Mouse (Mus musculus) spleen, postnatal 10 days (tissue): Measurements from ENCODE around the gene Asxl1.

Experiments
- DNase-seq, 2 experiments: peaks; one replicate each; pipeline ENCODE4 v3.0.0; 2021 to 2022; ENCODE audit warnings: low spot score in 2 of 2

Gene Asxl1

DNA sequence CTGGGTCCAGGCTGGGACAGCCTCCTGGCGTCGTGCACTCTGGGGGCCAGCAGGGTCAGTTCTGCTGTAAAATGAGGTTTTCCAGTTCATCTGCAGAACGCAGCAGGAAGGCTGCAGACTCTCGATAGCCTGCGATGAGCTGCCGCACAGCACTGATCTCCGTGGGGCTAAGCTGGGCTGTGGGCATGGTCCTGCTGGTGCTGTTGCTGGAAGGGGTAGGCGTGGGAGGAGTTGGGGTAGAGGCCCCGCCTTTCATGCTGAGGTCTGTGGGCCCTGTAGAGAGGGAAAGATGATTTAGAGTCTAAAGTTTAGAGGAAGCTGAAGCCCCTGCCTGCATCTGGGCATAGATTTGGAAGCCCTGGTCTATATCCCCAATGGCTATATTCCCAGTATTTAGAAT lies 65.9 kb downstream of the Asxl1 start:
- no peak for DNase-seq

DNA sequence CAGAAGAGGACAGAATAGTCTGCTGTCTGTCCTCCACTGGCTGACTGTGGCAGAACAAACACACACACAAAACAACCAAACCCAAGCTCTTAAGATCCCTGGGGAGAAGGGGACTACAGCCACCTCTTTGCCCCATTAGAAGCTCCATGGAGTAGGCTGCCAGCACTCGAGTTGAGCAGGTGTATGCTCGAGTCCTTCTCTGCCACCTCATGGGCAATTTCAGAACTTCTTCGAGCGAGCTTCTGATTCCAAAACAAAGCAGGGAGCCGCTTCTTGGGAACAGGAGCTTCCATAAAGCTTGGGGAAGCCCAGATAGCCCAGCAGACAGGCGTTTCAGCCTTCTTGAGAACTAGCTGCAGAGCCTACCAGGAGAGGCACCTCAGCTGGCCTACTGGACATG lies 66.9 kb downstream of the Asxl1 start:
- no peak for DNase-seq

DNA sequence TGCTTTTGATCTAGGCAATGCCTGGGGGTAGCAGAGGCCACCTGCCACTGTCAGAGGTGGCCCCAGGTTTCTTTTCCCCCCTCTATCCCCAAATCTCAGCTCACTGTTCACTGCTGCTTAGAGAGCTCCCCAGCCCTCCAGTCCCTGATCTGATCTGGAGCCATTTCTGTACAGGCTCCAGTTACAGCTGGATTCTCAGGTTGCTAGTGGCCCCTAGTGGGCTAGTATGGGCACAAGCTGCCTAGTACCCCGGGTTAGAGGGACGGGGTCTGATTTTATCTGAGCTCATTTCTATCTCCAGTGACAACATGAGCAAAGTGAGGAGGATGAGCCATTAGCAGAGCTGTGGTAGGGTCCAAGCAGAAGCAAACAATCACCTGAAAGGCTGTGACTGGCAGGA lies 69.0 kb downstream of the Asxl1 start:
- DNase-seq = peak in 1 of 2 experiments; percentile 55

DNA sequence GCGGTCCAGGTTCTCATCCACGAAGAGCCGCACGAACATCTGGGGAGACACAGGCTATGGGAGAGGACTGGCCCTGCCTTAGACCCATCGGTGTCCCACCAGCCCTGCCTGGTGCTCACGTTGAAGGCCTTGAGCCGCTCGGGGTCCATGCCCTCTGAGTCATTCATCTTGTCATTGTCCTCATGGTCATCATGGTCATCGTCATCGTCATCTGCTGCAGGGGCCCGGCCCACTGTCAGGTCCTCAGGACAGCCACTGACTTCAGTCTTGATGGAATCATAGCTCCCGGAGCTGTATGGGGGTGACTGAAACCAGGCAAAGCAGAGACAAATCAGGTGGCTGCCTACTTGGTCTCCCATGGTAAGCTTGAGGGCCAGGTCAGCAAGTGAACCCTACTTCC lies 72.2 kb downstream of the Asxl1 start:
- DNase-seq = no peak

DNA sequence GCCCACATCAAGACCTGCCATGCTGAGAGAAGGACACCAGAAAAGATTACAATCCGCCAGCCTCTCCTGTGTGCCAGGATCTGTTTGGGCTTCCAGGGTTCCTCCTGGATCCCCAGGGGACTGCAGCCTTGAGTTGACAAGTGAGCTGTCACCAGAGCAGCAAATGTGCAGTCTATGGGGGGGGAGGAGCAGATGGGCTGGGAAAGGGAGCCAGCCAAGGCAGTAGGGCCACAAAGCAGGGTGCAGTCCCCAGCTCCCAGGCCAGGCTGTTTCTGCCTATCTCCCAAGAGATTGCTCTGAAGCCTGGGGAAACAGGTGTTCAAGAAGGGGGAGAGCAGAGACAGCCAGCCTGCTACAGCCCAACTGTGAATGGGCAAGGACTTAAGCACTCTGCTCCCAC lies 72.8 kb downstream of the Asxl1 start:
- no peak for DNase-seq

DNA sequence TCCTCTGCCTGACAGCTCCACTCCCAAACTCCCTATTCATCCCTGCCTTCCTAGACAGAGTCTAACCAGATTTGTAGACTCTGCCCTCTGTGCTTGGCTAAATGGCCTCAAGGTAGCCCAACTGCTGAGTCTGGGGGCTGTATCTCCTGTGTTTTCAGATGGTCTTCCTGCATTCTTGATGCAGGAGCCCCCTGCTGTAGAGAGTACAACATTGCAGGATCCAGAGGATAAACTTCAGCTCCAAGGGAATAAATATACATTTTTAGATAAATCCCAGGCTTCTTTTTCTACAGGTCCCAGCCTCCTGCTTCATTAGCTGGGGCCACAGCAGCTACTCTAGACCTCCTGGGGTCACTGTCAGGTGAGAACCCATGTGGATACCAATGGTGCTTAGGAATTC lies 75.6 kb downstream of the Asxl1 start:
- DNase-seq = no peak

DNA sequence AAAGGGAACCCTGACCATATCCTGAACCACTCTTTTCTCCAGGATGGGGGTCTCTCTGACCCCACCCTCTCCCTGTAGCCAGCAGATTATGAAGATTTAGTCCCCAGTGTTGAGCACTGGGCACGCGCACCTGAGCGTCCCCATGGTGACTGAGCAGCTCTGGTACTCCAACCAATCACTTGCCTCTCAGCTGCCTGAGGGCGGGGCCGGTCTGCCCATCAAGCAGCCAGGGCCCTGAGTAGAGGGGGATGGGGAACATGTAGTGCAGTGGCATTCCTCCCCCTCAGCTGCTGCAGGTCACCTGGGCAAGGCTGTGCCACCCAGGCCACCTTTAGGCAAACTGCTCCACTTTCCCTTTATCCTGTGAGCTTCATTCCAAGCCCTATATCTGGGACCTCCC lies 76.4 kb downstream of the Asxl1 start:
- no peak for DNase-seq

DNA sequence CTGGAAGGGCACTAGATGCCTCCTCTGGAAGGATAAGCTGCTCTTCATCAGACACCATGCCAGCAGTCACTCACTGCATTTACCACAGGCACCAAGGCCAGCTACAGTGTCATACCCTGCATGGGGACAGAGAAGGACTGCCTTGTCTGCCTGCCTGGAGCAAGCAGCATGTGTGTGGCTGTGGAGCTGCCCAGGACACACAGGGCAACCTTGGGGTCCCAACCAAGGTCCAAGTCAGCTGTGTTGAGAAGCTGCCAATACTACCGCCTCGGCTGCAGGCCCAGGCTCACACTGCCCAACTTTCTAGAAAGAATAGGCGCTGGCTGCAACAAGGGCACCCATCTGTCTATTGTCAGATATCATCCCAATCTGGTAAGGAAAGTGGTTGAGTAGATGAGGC lies 77.5 kb downstream of the Asxl1 start:
- DNase-seq = no peak

DNA sequence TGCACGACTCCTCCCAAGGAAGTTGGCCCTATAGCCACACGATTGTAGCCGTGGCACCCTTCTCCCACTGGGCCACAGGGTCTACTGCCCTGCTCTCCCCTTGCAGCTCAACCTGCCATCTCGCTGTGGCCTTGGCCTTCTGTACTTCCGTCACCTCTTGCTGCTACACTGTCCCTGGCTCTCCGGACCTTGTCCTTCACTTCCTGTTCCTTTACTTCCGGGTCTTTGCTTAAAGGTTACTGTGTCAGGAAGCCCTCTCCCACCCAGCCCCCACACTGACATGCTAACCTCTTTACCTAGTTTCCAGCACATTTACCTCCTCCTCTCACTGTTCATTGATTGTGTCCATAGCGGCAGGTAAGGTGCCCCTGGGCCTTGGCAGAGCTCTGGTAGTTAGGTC lies 78.9 kb downstream of the Asxl1 start:
- DNase-seq = no peak

DNA sequence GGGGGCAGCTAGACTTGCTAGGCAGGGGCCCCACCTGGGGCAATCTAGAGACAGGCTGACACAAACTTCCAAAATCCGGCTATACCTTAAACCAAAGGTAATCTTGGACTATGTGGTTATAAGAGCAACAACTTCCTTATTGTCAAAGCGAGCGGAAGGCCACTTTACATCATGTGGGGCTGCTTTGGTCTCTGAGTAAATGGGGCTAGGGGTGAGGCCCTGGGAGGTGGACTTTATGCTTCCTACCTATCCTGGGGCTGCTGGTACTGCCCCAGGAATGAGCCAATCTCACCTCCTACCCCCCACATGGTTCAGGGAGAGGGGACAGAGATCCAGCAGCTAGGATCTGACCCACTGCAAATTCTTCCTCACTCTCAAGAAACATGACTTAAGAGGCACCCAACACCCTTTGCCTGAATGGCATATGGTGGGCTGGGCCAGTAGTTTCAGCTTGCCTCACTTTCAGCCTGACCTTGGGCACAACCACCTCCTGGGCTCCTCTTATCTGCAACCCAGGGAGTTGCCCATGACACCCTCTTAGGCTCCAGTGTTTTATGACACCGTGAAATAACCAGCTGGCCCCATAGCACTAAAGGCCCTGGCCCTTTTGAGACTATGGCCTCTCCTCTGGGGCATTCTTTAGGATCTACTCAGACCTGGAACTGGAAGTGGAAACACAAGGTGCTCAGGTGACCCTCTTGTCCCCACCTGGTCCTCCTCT lies 79.7 kb downstream of the Asxl1 start:
- DNase-seq = no peak

DNA sequence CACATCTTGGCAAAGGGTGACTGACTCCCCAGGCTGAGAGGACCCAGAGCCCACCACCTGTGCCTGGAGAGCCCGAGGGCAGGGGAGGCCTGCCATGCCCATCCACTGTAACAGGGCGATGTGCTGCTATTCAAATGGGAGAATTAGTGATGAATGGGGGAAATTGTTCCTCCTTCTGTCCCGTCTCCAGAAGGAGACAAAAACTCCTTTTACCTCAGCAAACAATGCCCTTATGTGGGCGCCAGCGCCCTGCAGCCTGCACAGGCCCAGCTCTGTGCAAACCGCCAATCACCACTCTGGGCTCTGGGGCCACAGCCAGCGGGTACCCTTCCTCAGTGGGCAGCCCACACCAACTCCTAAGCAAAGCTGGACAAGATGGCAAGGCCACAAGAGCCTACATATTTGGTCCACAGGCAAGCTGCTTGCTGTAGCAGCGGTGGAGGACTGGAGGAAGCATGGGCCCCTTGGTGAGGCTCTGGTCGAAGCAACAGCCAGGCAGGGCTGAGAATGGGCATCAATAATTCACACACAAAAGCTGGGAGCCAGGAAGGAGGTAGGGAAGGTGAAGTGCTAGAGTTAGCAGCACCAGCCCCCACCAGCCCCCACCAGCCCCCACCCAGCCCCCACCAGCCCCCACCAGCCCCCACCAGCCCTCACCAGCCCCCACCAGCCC lies 80.5 kb downstream of the Asxl1 start:
- no peak for DNase-seq

DNA sequence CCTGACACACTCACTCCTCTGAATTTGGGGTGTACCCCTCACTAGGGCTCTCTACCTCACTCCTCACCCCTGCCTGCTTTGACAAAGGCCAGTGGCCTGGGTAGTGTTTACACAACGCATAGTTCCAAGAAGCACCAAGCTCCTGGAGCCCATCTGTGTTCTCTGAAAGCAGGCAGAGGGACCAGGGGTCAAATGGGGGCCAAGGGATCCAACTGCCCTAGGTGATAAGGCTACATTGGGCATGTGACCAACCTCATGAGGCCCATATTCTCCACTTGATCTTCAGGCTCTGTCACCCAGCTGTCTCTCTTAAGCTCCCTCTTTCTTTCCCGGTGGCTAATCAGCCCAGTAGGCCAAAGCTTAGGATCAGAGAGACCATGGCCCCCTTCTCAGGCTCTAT lies 81.3 kb downstream of the Asxl1 start:
- DNase-seq = no peak

DNA sequence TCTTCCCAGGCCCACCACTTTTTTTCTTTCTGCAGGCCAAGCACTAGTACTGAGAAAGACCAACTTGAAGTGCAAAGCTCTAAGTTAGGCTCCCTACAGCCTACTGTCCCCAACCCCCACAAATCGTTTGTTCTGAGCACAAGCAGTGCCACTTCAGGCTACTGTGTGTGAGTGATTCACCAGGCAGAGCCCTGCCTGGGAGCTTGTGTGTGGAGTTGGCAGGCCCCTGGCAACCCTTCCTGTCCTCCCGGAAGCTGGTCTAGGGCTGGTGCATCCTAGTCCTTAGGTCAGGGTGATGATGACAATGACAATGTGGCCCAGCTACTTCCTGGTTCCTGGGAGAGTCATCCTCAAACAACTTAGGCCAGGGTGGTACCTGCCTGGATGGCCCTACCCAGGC lies 82.9 kb downstream of the Asxl1 start:
- DNase-seq = no peak

DNA sequence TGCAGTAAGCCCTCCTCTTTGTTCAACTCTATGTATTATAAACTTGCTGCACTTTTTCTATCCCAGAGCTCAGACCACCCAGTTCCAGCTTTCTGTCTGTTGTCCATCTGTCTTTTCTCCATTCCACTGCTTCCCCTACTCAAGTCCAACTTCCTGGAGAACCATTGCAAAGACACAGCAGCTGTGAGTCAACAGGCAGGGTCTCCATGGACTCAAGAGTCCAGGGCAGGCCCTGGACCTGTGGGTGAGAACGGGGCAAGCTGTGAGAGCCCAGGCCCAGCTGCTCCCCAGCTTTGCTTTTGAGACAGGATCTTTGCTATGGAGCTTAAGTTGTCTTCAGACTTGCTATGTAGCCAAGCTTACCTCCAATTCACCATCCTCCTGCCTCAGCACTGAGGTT lies 84.9 kb downstream of the Asxl1 start:
- no peak for DNase-seq

DNA sequence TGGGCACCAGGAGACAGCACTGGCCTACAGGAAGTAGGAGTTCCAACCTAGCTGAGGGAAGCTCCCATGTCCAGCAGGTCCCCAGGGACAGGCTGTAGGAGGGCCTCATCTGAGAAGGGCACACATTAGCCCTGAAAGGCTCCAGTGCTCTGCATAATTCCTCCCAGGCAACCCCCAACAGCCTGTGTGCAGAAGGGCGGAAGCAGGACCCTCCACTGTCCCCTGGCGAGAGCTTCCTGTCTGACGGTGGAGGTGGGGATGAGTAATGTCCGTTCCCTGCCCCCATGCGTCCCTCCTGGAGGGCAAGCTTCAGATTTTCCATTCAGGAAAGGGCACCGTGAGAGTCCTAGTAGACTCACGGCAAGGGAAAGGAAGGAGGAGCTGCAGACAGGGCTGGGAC lies 86.9 kb downstream of the Asxl1 start:
- no peak for DNase-seq

DNA sequence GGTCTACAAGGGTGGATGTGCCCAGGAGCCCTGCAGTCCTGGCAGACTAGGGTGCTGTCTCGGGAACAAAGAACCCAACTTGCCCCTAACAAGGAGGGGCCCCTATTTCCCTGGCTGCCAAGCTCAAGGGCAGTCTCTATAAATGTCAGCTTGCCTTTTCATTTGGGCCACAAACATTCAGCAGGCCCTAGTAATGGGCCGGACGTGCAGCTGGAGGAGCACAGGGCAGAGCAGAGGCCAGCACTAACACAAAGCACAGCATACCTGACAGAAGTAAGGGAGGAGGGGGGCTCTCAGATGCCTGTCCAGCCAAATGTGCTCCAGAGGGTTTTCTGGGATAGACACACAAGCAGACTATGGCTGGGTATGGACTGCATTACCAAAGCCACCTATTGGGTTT lies 88.2 kb downstream of the Asxl1 start:
- DNase-seq = no peak

DNA sequence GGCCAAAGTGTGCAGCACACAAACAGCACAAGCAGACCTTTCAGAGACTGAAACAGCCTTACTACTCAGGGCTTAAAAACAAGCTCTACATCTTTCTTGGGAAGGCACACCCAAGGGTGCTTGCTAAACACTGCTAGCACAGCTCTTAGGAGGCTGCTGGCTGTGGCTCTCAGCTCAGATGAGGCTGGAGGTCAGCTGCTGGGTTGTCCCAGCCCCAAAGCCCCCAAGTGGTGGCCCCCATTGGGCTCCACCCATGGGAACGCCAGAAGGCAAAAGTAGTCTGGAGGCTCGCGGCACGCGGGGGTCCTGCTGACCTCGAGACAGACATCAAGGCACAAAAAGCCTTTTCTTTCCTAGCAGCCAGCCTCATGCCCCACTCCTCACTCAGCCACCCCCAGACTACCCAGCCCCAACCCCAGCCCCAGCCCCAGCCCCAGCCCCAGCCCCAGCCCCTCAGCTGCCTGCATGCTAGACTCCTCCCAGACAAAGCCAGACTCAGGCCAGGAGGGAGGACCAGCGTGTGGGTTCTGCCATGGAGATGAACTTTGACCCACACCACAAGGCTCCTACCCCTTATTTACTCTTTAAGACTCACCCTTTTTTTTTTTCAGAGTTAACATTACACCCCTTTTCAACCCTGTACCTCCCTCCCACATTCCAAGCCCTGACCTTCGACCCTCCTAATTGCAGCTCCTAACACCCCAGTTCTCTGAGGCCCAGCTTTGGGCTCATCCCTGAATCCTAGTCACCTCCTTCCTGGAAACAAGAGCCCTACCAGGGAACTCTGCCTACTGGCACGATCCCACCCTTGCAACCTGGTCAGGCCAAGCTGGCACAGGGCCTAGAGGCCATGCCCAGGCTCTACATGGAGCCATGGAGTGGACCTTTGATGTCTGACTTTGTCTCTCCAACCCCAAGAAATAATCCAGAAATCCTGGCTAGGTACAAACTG lies 89.5 kb downstream of the Asxl1 start:
- DNase-seq = no peak

DNA sequence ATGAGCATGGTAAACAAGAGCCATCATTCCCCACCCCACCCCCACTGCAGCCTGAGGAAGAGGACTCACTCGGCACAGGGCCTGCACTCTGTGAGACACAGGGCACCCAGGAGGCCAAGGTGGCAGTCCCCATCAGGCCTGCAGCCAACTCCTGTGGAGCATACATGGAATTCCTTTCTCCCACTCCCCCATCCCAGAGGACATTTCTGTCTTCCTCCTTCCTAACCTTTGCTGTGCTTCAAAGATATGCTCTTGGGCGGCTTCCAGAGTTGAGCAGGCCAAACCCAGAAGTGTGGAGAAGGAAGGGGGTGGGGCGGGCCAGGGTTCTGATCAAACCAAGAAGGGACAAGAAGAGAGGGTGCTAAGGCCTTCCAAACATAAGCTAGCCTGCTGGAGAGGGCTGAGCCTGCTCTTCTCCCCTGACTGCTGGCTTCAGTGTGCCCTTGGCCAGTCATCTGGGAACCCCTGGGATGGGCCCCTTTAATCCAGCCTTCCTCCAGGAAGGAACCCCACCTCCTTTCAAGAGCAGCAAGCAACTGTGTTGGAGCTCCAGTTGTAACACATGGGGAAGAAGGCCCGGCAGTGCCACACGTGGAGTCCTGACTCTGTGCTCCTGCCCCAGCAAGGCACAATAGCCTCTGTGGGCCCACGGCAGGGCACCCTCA lies 91.1 kb downstream of the Asxl1 start:
- no peak for DNase-seq

DNA sequence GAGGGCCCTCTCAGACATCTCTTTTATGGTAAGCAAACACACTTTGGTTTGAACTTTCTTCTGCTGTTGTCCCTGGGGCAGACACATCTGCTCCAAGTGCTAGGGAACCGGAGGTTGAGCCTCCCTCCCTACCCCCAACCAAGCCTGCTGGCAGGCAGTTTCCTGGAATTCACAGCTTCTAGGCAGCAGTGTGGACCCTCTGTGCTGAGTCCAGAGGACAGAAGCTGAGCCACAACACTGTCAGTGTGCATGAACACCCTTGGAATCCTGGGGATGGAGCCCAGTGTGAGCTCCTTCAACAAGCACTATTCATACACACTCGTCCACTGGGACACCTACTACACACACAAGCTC lies 91.7 kb downstream of the Asxl1 start:
- no peak for DNase-seq

DNA sequence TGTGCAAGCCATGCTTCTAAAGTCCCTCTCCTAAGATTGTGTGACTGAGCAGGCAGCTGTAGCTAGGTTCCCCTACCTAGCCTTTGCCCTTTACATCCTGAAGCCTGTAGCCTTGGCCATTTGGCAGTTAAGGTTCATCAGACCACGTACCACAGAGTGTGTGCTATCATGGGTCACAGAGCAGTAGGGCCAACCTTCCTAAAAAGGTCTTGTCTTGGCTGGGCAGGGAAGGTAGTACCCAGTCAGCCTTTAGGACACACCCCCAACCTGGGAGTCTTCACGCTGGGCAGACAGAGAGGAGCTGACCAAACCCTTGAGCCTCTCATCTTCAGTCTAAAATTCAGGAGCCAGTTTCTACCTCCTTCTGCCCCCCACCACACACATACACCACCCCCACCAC lies 95.1 kb downstream of the Asxl1 start:
- DNase-seq = no peak

DNA sequence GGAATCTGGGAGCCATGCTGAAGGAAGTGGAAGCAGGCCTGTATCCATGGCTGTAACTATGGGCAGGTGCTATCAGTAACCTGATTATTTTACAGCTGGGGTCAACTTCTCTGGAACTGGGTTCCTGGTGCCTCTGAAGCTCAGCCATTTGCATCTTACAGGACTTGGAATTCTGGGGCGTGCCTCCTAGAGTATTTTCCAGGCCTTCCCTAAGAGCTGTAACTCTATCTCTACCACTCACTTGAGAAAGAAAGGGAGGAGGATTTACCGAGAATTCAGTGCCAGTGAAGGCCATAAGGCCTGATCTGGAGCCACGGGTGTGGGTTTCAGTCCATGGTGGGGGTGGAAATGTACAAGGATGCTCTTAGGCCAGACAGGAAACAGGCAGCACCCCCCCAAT lies 95.6 kb downstream of the Asxl1 start:
- no peak for DNase-seq

DNA sequence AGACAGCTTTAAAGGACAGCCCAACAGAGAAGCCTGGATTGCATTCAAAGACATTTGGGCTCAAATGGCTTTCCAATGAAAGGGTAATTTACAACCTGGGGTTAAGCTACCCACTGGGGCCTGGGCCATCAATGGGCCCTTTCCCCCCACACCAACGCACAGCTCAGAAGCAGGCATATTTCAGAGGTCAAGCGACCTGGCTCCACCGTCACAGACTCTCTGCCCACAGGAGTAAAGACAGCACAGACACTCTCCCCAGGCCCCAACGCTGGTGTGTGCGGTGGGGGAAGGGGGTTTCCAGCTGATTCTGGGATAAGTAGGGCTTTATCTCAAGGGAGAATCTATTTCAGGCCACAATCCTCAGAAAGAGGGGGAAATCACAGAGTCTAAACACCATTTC lies 97.1 kb downstream of the Asxl1 start:
- no peak for DNase-seq
